Mouse (Mus musculus): Measurements from ENCODE around the gene Pklr.
"Not testable (repeated sequence)": the region's sequence is repeated elsewhere in the genome, so short reads cannot be mapped to it uniquely, and the experiment has no call there.

DNA sequence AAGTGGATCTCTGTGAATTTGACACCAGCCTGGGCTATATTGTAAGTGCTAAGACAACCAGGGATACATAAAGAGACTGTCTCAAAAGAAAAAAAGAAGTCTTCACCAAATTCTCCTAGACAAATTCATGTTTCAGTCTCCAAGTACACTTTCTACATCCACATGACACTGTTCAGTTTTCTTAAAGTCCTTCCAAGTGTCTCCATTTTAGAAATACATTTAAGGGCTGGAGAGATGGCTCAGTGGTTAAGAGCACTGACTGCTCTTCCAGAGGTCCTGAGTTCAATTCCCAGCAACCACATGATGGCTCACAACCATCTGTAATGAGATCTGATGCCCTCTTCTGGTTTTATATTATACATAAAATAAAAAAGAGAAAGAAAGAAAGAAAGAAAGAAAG, 25.3 kb downstream of the Pklr start:
- not testable (repeated sequence) for TF ChIP-seq CTCF (IDR thresholded peaks at IDR 0.05; ENCODE audit: low read depth, low read length); POLR2A (IDR thresholded peaks at IDR 0.05; ENCODE audit: extremely low read depth, insufficient read depth, low read length)
